Mouse (Mus musculus): ENCODE results near the gene Spice1. TPM values are rescaled to one million over a fixed set of nuclear protein-coding genes. Genes with fewer than 3 reads are reported as not detected.

Gene Spice1
- polyA plus RNA-seq, 1 experiment from 2014 or later, result 33.5 TPM

DNA sequence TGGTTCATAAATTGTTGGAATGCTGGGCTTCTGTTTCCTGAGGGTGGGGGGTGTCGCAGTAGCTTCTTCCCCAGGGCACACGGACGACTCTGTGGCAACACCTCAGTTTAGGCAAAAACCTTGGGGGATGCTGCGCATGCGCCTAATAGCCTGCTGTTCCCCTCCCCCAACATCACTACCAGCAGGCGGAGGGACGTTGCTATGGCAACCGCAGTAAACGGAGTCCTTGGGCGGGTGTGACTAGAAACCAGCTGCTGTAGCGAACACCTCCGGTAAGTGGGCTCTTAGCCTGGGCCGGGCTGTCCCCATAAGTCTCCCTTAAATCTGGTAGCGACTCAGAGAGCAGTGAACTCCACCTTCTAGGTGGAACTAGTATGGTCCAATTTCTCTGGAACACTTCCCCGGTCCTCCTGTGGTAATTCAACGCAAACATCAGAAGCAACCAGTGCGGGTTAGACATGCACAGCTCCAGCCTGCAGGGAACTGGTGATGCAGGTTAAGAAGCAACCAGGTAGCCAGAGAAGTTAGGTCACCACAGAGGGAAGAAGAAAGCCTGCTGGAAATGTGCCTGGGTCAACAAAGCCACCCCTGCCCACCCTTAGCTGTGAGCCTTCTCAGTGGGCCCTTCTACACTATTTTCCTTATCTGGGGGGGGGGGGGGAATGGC, 47.8 kb downstream of the Spice1 start, which contains the start of gene Cfap44:
Cfap44 (plus strand) TSS at position 220 of the 667 bp plus-strand sequence.
- Histone ChIP-seq H3K9ac (0 out of 2 replicates have a peak within 1 kb of the TSS, but pooled peaks have one; percentile 1), H3K27ac (ENCODE audit: low read depth) (peak within 1 kb of the TSS; percentile 26; the same call in 1 of the 2 replicates), H3K4me1 (ENCODE audit: insufficient read depth) (0 out of 2 replicates have a peak, but pooled peaks cover 4% of the 10 kb centered on the region), H3K27me3 (ENCODE audit: insufficient read depth, low read length) (no peaks in the 10 kb centered on the region), H3K36me3 (ENCODE audit: insufficient read depth) (no peaks in the 10 kb centered on the region), H3K4me2 (peak within 1 kb of the TSS; percentile 52), H3K4me3 (ENCODE audit: low read depth, low read length) (peak within 1 kb of the TSS; percentile 11), H3K9me3 (ENCODE audit: low read depth, low read length) (no peaks in the 10 kb centered on the region; the same call in 1 of the 2 replicates)
- DNase-seq, result peak; percentile 97
- TF ChIP-seq CTCF (IDR thresholded peaks at IDR 0.05; ENCODE audit: low read depth), result peak; percentile 23; the same call in 1 of the 2 replicates
- ATAC-seq (ENCODE audit: insufficient read depth), result peak; percentile 93
- WGBS, result 1% methylated on average over 17 of the region's 17 CpGs

DNA sequence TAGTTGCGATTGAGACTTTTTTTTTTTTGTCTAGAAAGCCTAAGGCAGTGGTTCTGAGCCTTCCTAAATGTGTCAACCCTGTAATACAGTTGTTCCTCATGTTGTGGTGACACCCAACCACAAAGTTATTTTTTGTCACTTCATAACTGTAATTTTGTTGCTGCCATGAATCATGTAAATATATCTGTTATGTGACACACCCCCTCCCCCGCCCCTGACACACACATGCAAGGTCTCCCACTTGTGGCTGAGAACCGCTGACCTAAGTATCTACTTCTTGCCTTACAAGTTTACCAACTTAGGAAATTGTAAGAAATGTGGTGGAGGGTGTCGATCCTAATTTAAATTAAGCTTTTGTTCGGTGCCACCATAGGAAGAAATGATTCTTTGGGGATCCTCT, 58.0 kb downstream of the Spice1 start:
- DNase-seq (no peak), ATAC-seq (ENCODE audit: insufficient read depth) (no peak)
- WGBS, result 96% methylated on average over 5 of the region's 5 CpGs
- Histone ChIP-seq H3K9ac (no peak overlapping the region), H3K9me3 (ENCODE audit: low read depth, low read length) (no peaks in the 10 kb centered on the region), H3K27ac (ENCODE audit: low read depth) (no peak overlapping the region), H3K4me3 (ENCODE audit: low read depth, low read length) (no peak overlapping the region), H3K4me2 (no peak overlapping the region), H3K36me3 (ENCODE audit: insufficient read depth) (no peaks in the 10 kb centered on the region), H3K4me1 (ENCODE audit: insufficient read depth) (no peaks in the 10 kb centered on the region), H3K27me3 (ENCODE audit: insufficient read depth, low read length) (no peaks in the 10 kb centered on the region)
- TF ChIP-seq CTCF (IDR thresholded peaks at IDR 0.05; ENCODE audit: low read depth), result no peak

DNA sequence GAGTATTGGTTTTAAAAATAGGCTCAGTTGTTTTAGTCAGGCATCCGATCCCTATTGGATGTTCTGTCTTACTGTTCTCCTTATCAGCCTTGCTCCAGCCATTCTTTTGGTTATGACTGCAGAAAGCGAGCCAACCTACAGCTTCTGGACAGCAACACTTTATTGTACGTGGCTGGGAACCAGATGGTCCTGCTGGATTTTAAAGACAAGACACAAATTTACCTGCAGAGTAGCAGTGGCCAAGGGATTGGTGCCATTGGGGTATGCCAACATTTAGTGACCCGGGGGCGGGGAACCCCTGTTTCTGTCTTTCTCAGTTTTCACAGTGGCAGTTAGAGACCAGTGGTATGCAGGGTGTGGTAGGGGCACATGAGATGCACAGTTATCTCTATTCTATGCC, 60.3 kb downstream of the Spice1 start:
- no peak for TF ChIP-seq CTCF (IDR thresholded peaks at IDR 0.05; ENCODE audit: low read depth)
- no peak overlapping the region for H3K27ac ChIP-seq (ENCODE audit: low read depth)
- H3K9me3 ChIP-seq (ENCODE audit: low read depth, low read length), result no peaks in the 10 kb centered on the region
- no peak for DNase-seq
- ATAC-seq (ENCODE audit: insufficient read depth), result no peak
- H3K4me3 ChIP-seq (ENCODE audit: low read depth, low read length), result no peak overlapping the region
- H3K36me3 ChIP-seq (ENCODE audit: insufficient read depth), result no peaks in the 10 kb centered on the region
- H3K27me3 ChIP-seq (ENCODE audit: insufficient read depth, low read length), result no peaks in the 10 kb centered on the region
- no peak overlapping the region for H3K4me2 ChIP-seq
- WGBS, result 75% methylated on average over 5 of the region's 5 CpGs
- no peak overlapping the region for H3K9ac ChIP-seq
- H3K4me1 ChIP-seq (ENCODE audit: insufficient read depth), result no peaks in the 10 kb centered on the region

DNA sequence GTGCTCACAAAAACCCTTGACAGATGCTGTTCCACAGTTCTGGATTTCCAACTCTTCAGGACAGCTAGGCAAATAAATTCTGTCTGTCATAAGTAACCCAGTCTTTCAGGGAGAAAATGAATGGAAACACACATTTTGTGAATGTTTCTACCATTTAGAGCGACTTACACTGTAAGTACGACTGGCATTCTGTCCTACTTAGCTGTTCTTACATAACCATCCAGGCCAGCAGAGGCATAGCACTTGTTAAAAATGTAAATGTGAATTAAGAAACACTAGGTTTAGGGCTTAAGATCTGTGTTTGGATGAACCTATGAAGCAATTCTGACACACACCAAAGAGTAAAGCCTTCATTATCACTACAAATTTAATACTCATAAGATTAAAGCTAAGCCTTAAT, 61.4 kb downstream of the Spice1 start:
- H3K36me3 ChIP-seq (ENCODE audit: insufficient read depth), result no peaks in the 10 kb centered on the region
- no peak overlapping the region for H3K27ac ChIP-seq (ENCODE audit: low read depth)
- no peak for TF ChIP-seq CTCF (IDR thresholded peaks at IDR 0.05; ENCODE audit: low read depth)
- no peaks in the 10 kb centered on the region for H3K27me3 ChIP-seq (ENCODE audit: insufficient read depth, low read length)
- DNase-seq (no peak), ATAC-seq (ENCODE audit: insufficient read depth) (no peak)
- no peak overlapping the region for H3K4me2 ChIP-seq
- H3K9ac ChIP-seq, result no peak overlapping the region
- H3K4me1 ChIP-seq (ENCODE audit: insufficient read depth), result no peaks in the 10 kb centered on the region
- no peak overlapping the region for H3K4me3 ChIP-seq (ENCODE audit: low read depth, low read length)
- 91% methylated on average over 2 of the region's 2 CpGs for WGBS
- no peaks in the 10 kb centered on the region for H3K9me3 ChIP-seq (ENCODE audit: low read depth, low read length)

DNA sequence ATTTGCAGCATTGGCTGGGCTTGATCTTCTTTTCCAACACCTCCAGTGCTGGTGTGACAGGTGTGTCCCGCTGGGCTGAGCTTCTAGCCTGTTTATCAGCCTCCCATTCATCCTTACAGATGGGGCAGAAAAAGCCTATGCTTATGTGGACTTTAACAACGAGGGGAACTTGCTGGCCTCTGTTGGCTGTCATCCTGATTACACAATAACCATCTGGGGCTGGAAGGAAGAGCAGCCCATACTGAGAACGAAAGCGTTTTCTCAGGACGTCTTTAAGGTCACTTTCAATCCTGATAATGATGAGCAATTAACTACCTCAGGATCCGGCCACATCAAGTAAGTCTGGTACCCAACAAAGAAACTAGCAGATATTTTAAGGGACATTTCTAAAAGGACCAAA, 63.3 kb downstream of the Spice1 start:
- TF ChIP-seq CTCF (IDR thresholded peaks at IDR 0.05; ENCODE audit: low read depth), result no peak
- WGBS, result 31% methylated on average over 6 of the region's 6 CpGs
- no peaks in the 10 kb centered on the region for H3K4me1 ChIP-seq (ENCODE audit: insufficient read depth)
- ATAC-seq (ENCODE audit: insufficient read depth), result no peak
- H3K36me3 ChIP-seq (ENCODE audit: insufficient read depth), result no peaks in the 10 kb centered on the region
- H3K9ac ChIP-seq, result no peak overlapping the region
- DNase-seq, result peak; percentile 55
- no peak overlapping the region for H3K27ac ChIP-seq (ENCODE audit: low read depth)
- no peak overlapping the region for H3K4me2 ChIP-seq
- H3K4me3 ChIP-seq (ENCODE audit: low read depth, low read length), result no peak overlapping the region
- no peaks in the 10 kb centered on the region for H3K9me3 ChIP-seq (ENCODE audit: low read depth, low read length)
- H3K27me3 ChIP-seq (ENCODE audit: insufficient read depth, low read length), result no peaks in the 10 kb centered on the region

DNA sequence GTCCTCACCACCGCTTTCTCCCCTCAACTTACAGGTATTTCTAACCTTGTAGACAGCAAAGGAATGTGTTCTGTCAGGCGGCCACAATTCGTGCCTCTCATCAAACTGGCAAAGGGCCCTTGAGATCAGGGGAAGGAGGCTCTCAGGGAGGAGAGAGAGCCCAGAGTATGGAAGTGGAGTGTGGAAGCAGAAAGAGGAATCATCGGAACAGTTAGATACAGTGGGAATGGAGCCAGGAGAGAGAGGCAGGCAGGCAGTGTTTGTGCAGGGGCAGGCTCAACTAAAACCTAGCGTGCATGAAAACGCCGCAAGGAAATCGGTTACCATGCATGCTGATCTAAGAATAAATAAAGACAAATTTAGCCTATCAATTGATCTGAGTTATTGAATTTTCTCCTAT, 70.7 kb downstream of the Spice1 start:
- Histone ChIP-seq H3K4me1 (ENCODE audit: insufficient read depth) (no peaks in the 10 kb centered on the region), H3K27ac (ENCODE audit: low read depth) (no peak overlapping the region), H3K4me3 (ENCODE audit: low read depth, low read length) (no peak overlapping the region), H3K9ac (no peak overlapping the region), H3K27me3 (ENCODE audit: insufficient read depth, low read length) (no peaks in the 10 kb centered on the region), H3K36me3 (ENCODE audit: insufficient read depth) (no peaks in the 10 kb centered on the region), H3K9me3 (ENCODE audit: low read depth, low read length) (no peaks in the 10 kb centered on the region), H3K4me2 (peak overlapping the region; percentile 13; the same call in 1 of the 2 replicates)
- ATAC-seq (ENCODE audit: insufficient read depth) (peak; percentile 73; the same call in 1 of the 2 replicates), DNase-seq (peak; percentile 73)
- TF ChIP-seq CTCF (IDR thresholded peaks at IDR 0.05; ENCODE audit: low read depth), result no peak
- WGBS, result 32% methylated on average over 8 of the region's 8 CpGs

DNA sequence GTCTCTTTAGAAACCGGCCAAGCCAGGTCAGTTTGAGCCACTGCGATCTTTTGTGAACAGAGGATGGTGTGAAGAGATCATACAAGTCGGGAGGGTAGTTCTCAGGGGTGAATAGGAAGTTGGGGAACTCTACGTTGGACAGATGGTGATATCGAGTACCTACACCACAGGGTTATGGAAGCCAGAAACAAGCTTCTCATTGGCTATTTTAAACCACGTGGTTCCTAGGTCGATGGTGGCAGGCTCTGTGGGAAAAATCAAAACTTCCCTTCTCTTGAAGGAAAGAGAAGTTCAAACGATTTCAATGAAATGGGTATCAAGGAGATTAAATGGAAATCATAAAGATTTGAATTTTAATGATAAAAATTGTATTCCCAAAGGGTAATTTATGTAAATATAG, 74.8 kb downstream of the Spice1 start:
- H3K9me3 ChIP-seq (ENCODE audit: low read depth, low read length), result no peaks in the 10 kb centered on the region
- 84% methylated on average over 8 of the region's 8 CpGs for WGBS
- H3K4me3 ChIP-seq (ENCODE audit: low read depth, low read length), result no peak overlapping the region
- no peaks in the 10 kb centered on the region for H3K36me3 ChIP-seq (ENCODE audit: insufficient read depth)
- no peak overlapping the region for H3K9ac ChIP-seq
- H3K27ac ChIP-seq (ENCODE audit: low read depth), result no peak overlapping the region
- TF ChIP-seq CTCF (IDR thresholded peaks at IDR 0.05; ENCODE audit: low read depth), result no peak
- no peak overlapping the region for H3K4me2 ChIP-seq
- ATAC-seq (ENCODE audit: insufficient read depth) (no peak), DNase-seq (no peak)
- H3K4me1 ChIP-seq (ENCODE audit: insufficient read depth), result no peaks in the 10 kb centered on the region
- no peaks in the 10 kb centered on the region for H3K27me3 ChIP-seq (ENCODE audit: insufficient read depth, low read length)

Measured in lung, embryonic 14.5 days (tissue).